In the genomic region with DNA sequence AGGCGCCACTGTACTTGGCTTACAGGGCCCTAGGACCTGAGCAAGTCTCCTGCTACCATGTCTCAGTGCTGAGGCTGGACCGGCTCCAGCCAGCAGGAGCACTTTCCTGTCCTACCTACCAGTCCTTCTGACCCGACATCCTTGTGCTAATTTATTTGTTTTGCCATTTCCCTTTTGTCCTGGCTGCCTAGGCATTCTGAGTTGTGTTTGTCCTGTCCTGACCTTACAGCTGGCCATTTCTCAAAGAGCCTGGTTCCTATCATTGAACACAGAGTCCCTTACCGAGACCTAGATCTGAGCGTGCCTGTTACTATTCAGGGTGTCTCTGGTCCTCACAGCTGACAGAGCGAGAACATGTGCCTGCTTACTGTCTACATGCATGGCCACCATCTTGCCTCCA, we compare ENCODE assay signal across 30 mouse cellular contexts. TPM values are rescaled to one million over a fixed set of nuclear protein-coding genes. Genes with fewer than 3 reads are reported as not detected.
DNase-seq lines count a peak whose midpoint lies in the region; ATAC-seq and TF ChIP-seq lines count a peak whose summit lies in the region.
"Had no signal": no experiment of that assay in that cellular context is flagged by ENCODE, and none has a peak within 500 bp of the region (broad histone marks: within the 10 kb centered on the region; RNA-seq: fewer than 3 reads in every experiment).

No protein-coding gene starts in this region.

- H3K4me1 ChIP-seq in kidney, embryonic 14.5 days (ENCODE audit: control insufficient read depth, insufficient read depth, low read length): peaks cover 23% of the 10 kb centered on the region
- peaks cover 11% of the 10 kb centered on the region for H3K4me1 ChIP-seq in ES-Bruce4 (ENCODE audit: control insufficient read depth, insufficient read depth, low read length)
- H3K4me1 ChIP-seq in stomach, postnatal 0 days (replicated peaks; ENCODE audit: control insufficient read depth, insufficient read depth): 0 out of 2 replicates have a peak, but pooled peaks cover 2% of the 10 kb centered on the region

- H3K9ac ChIP-seq in kidney, embryonic 14.5 days (ENCODE audit: low read depth, low read length): no peak overlapping the region
- H3K9ac ChIP-seq in ES-Bruce4 (ENCODE audit: low read depth, poor library complexity, severe bottlenecking): peak overlapping the region; percentile 51
- no peak overlapping the region for H3K9ac ChIP-seq in stomach, postnatal 0 days (ENCODE audit: low read length)
- H3K9ac ChIP-seq: embryonic facial prominence, embryonic 12.5 days; forebrain, embryonic 15.5 days; hindbrain, embryonic 15.5 days; liver, embryonic 14.5 days; neural tube, embryonic 12.5 days had no signal

- no peak overlapping the region for H3K27ac ChIP-seq in kidney, embryonic 14.5 days (ENCODE audit: low read depth, low read length)
- H3K27ac ChIP-seq in layer of hippocampus, adult 2 months: peak overlapping the region; percentile 93; the same call in 1 of the 2 replicates
- H3K27ac ChIP-seq in ES-Bruce4 (ENCODE audit: insufficient read depth, low read length): no peak overlapping the region
- no peak overlapping the region for H3K27ac ChIP-seq in stomach, postnatal 0 days (replicated peaks)
- H3K27ac ChIP-seq: embryonic facial prominence, embryonic 12.5 days; forebrain, embryonic 15.5 days; heart, adult 2 months; hindbrain, embryonic 10.5 days; hindbrain, embryonic 15.5 days; kidney, postnatal 0 days; liver, embryonic 14.5 days; midbrain, embryonic 10.5 days; neural tube, embryonic 12.5 days had no signal

- peak; percentile 25 to 46 for DNase-seq in kidney, adult 8-10 months
- no peak for DNase-seq in layer of hippocampus, adult 2 months (ENCODE audit: low spot score in 2 of 2)
- DNase-seq in layer of hippocampus, postnatal 25 days (ENCODE audit: extremely low spot score in 1 of 2, low spot score in 1 of 2): no peak
- DNase-seq in stomach, postnatal 0 days (ENCODE audit: low spot score): no peak
- DNase-seq: adrenal gland, postnatal 10 days; B cell, adult 2 months; cerebellum, adult 11 months; cerebellum, adult 9-11 months; embryo, embryonic 11 days; gastrocnemius, postnatal 25 days; heart, adult 2 months; heart, postnatal 14 days; liver; lung, adult 2 months; lung, postnatal 14 days; thymus, postnatal 4 days had no signal

- no peak for TF ChIP-seq EP300 in ES-Bruce4 (IDR thresholded peaks at IDR 0.05; ENCODE audit: insufficient read depth, low read depth, low read length)
- TF ChIP-seq EP300 in stomach, postnatal 0 days (optimal IDR thresholded peaks at IDR 0.05): no peak

- H3K9me3 ChIP-seq in kidney, embryonic 14.5 days (ENCODE audit: control insufficient read depth, low read length): no peaks in the 10 kb centered on the region
- no peaks in the 10 kb centered on the region for H3K9me3 ChIP-seq in ES-Bruce4 (replicated peaks; ENCODE audit: control insufficient read depth, insufficient read depth, low read length, poor library complexity, severe bottlenecking)
- no peaks in the 10 kb centered on the region for H3K9me3 ChIP-seq in stomach, postnatal 0 days (ENCODE audit: control insufficient read depth, low read length)
- H3K9me3 ChIP-seq: embryonic facial prominence, embryonic 12.5 days; forebrain, embryonic 15.5 days; G1E; hindbrain, embryonic 10.5 days; hindbrain, embryonic 15.5 days; midbrain, embryonic 10.5 days; neural tube, embryonic 12.5 days had no signal

- no peak for TF ChIP-seq POLR2A in ES-Bruce4 (IDR thresholded peaks at IDR 0.05; ENCODE audit: insufficient read depth, low read length)

- H3K36me3 ChIP-seq in kidney, embryonic 14.5 days (ENCODE audit: control insufficient read depth, insufficient read depth, low read length): no peaks in the 10 kb centered on the region
- H3K36me3 ChIP-seq in ES-Bruce4 (ENCODE audit: control insufficient read depth, insufficient read depth, low read length, poor library complexity, severe bottlenecking): no peaks in the 10 kb centered on the region
- no peaks in the 10 kb centered on the region for H3K36me3 ChIP-seq in stomach, postnatal 0 days (ENCODE audit: control insufficient read depth, insufficient read depth, low read length)
- H3K36me3 ChIP-seq: embryonic facial prominence, embryonic 12.5 days; forebrain, embryonic 15.5 days; hindbrain, embryonic 10.5 days; hindbrain, embryonic 15.5 days; midbrain, embryonic 10.5 days; neural tube, embryonic 12.5 days had no signal

- peaks cover 29% of the 10 kb centered on the region for H3K27me3 ChIP-seq in kidney, embryonic 14.5 days (ENCODE audit: control insufficient read depth, insufficient read depth, low read length)
- 0 out of 2 replicates have a peak, but pooled peaks cover 3% of the 10 kb centered on the region for H3K27me3 ChIP-seq in ES-Bruce4 (ENCODE audit: control insufficient read depth, insufficient read depth, low read length, poor library complexity, severe bottlenecking)
- H3K27me3 ChIP-seq in stomach, postnatal 0 days (ENCODE audit: control insufficient read depth, insufficient read depth, low read length): peaks cover 8% of the 10 kb centered on the region; the same call in 1 of the 2 replicates

- no peak overlapping the region for H3K4me3 ChIP-seq in kidney, embryonic 14.5 days (ENCODE audit: low read length)
- H3K4me3 ChIP-seq in layer of hippocampus, adult 2 months: no peak overlapping the region
- H3K4me3 ChIP-seq in ES-Bruce4 (ENCODE audit: low read depth, low read length): no peak overlapping the region
- H3K4me3 ChIP-seq in stomach, postnatal 0 days (ENCODE audit: low read depth, low read length): no peak overlapping the region
- H3K4me3 ChIP-seq: embryonic facial prominence, embryonic 12.5 days; forebrain, embryonic 15.5 days; heart, adult 2 months; hindbrain, embryonic 10.5 days; hindbrain, embryonic 15.5 days; midbrain, embryonic 10.5 days; myocyte; neural tube, embryonic 12.5 days had no signal

- no peak for ATAC-seq in kidney, embryonic 14.5 days (ENCODE audit: low FRiP score, low TSS enrichment)
- 0 out of 2 replicates have a peak, but pooled peaks have one; percentile 4 for ATAC-seq in stomach, postnatal 0 days (ENCODE audit: low FRiP score, low TSS enrichment)
- ATAC-seq: forebrain, embryonic 15.5 days; inflammation-experienced regulatory T-cells, adult 6 months had no signal

- WGBS in kidney, embryonic 14.5 days: 73% methylated on average over 6 of the region's 6 CpGs
- WGBS in stomach, postnatal 0 days: 53% methylated on average over 6 of the region's 6 CpGs

- H3K4me2 ChIP-seq in kidney, embryonic 14.5 days (replicated peaks; ENCODE audit: low read depth, low read length): no peak overlapping the region
- no peak overlapping the region for H3K4me2 ChIP-seq in stomach, postnatal 0 days (replicated peaks; ENCODE audit: low read depth)
- H3K4me2 ChIP-seq: embryonic facial prominence, embryonic 12.5 days; forebrain, embryonic 15.5 days; hindbrain, embryonic 15.5 days; neural tube, embryonic 12.5 days had no signal

- no peak for TF ChIP-seq CTCF in layer of hippocampus, adult 2 months (conservative IDR thresholded peaks at IDR 0.05)
- no peak for TF ChIP-seq CTCF in ES-Bruce4 (IDR thresholded peaks at IDR 0.05; ENCODE audit: low read depth, low read length)
- TF ChIP-seq CTCF in stomach, postnatal 0 days (IDR thresholded peaks at IDR 0.05; ENCODE audit: low read depth): no peak

RNA-seq across cellular contexts. Expression of a gene that starts 3.1 kb away (rescaled TPM):
- 4.1 and 4.6 TPM in 2 replicates for polyA plus RNA-seq in kidney, embryonic 14.5 days (2014; fragmentation: Nextera tagmentation; extraction: Ambion mirVana)
- total RNA-seq in layer of hippocampus, adult 2 months (2021): 10 to 100 TPM; 87.7 to 95.3 TPM
- total RNA-seq in layer of hippocampus, postnatal 25 days (2021): 10 to 100 TPM; 76.8 to 94.0 TPM
- 4.2 and 4.4 TPM in 2 replicates for polyA plus RNA-seq in ES-Bruce4 (2011; ENCODE audit: insufficient read depth, insufficient read length, low read depth, missing spikeins)
- 1.6 and 1.9 TPM in 2 replicates for polyA plus RNA-seq in stomach, postnatal 0 days (2015; fragmentation: Nextera tagmentation; extraction: Ambion mirVana)
- total RNA-seq: gastrocnemius, postnatal 25 days; megakaryocyte progenitor cell, adult 5-6 weeks had no signal
- polyA plus RNA-seq: inflammation-experienced regulatory T-cells, adult 6 months had no signal

RNA-seq across cellular contexts. Expression of a gene that starts 10.3 kb away (rescaled TPM):
- polyA plus RNA-seq in kidney, embryonic 14.5 days (2014; fragmentation: Nextera tagmentation; extraction: Ambion mirVana): 30.2 and 47.3 TPM in 2 replicates
- 10 to 100 TPM; 93.6 to 97.7 TPM for total RNA-seq in layer of hippocampus, adult 2 months (2021)
- total RNA-seq in layer of hippocampus, postnatal 25 days (2021): 10 to 100 TPM; 92.4 to 95.2 TPM
- polyA plus RNA-seq in ES-Bruce4 (2011; ENCODE audit: insufficient read depth, insufficient read length, low read depth, missing spikeins): 28.4 and 31.8 TPM in 2 replicates
- 21.4 and 24.8 TPM in 2 replicates for polyA plus RNA-seq in stomach, postnatal 0 days (2015; fragmentation: Nextera tagmentation; extraction: Ambion mirVana)

RNA-seq across cellular contexts. Expression of a gene that starts 43.9 kb away (rescaled TPM):
- polyA plus RNA-seq in kidney, embryonic 14.5 days (2014; fragmentation: Nextera tagmentation; extraction: Ambion mirVana): 25.5 and 29.0 TPM in 2 replicates
- total RNA-seq in layer of hippocampus, adult 2 months (2021): 10 to 100 TPM; 19.7 to 19.8 TPM
- total RNA-seq in layer of hippocampus, postnatal 25 days (2021): 10 to 100 TPM; 20.7 to 23.6 TPM
- 18.3 and 20.3 TPM in 2 replicates for polyA plus RNA-seq in ES-Bruce4 (2011; ENCODE audit: insufficient read depth, insufficient read length, low read depth, missing spikeins)
- polyA plus RNA-seq in stomach, postnatal 0 days (2015; fragmentation: Nextera tagmentation; extraction: Ambion mirVana): 19.1 and 19.6 TPM in 2 replicates

RNA-seq across cellular contexts. Expression of a gene that starts 44.2 kb away (rescaled TPM):
- 506 and 517 TPM in 2 replicates for polyA plus RNA-seq in kidney, embryonic 14.5 days (2014; fragmentation: Nextera tagmentation; extraction: Ambion mirVana)
- 100 to 1,000 TPM; 333 to 394 TPM for total RNA-seq in layer of hippocampus, adult 2 months (2021)
- 100 to 1,000 TPM; 260 to 353 TPM for total RNA-seq in layer of hippocampus, postnatal 25 days (2021)
- 1,045 and 1,093 TPM in 2 replicates for polyA plus RNA-seq in ES-Bruce4 (2011; ENCODE audit: insufficient read depth, insufficient read length, low read depth, missing spikeins)
- polyA plus RNA-seq in stomach, postnatal 0 days (2015; fragmentation: Nextera tagmentation; extraction: Ambion mirVana): 231 and 235 TPM in 2 replicates

Comparison
In these comparisons a context has a peak if more than half of its experiments do, and no peak if none do; other contexts are left out.
1. DNase-seq: peak in kidney, adult 8-10 months (2 of 2); none in layer of hippocampus, adult 2 months (0 of 2), layer of hippocampus, postnatal 25 days (0 of 2) and stomach, postnatal 0 days (single experiment).